Mouse (Mus musculus) G1E (cell line): ENCODE data around the gene Gmppa.

Experiments used
- CTCF ChIP-seq: IDR thresholded peaks from 2 replicates; pipeline ENCODE4 v1.5.1; 2012; ENCODE audit warnings: low read depth, low read length, inconsistent platforms, mixed read lengths
- GATA1 ChIP-seq: IDR thresholded peaks from 2 replicates; pipeline ENCODE4 v1.6.1; 2012; ENCODE audit warnings: borderline replicate concordance, low read length, inconsistent platforms, mixed read lengths
- TAL1 ChIP-seq: conservative IDR thresholded peaks from 2 replicates; pipeline ENCODE4 v1.6.1; 2012; ENCODE audit warnings: low read depth, low read length, inconsistent platforms, mixed read lengths

- TF ChIP-seq CTCF (no peak), GATA1 (no peak), TAL1 (no peak)
Measured at GRCm38 (mm10) chr1:75455433-75455832, 19.7 kb downstream of the Gmppa start.
